Mouse (Mus musculus) liver, postnatal 0 days (tissue): ENCODE measurements around the gene Pdia6. TPM values are rescaled to one million over a fixed set of nuclear protein-coding genes. Genes with fewer than 3 reads are reported as not detected.

ENCODE experiments used
- ATAC-seq: fragments of 200-750 bp; cut with Nextera tagmentation; 2 replicates; pipeline ENCODE4 v1.8.0; 2017; ENCODE audit warnings: mild to moderate bottlenecking, moderate library complexity
- DNase-seq: peaks from one replicate; pipeline ENCODE4 v3.0.0-alpha.2; 2016
- H3K27ac ChIP-seq: fragments of 300-500 bp; sonication (generic); 2 replicates; pipeline ENCODE4 v1.5.1; 2014; ENCODE audit warnings: antibody characterized with exemption, moderate library complexity, mild to moderate bottlenecking, low read depth
- H3K27me3 ChIP-seq: fragments of 300-500 bp; sonication (generic); 2 replicates; pipeline ENCODE4 v1.6.1; 2014; ENCODE audit warnings: low read length, control low read depth, mixed read lengths; ENCODE audit not compliant: insufficient read depth
- H3K36me3 ChIP-seq: fragments of 300-500 bp; sonication (generic); replicated peaks from 2 replicates; pipeline ENCODE4 v1.6.1; 2014; ENCODE audit warnings: mild to moderate bottlenecking, control low read depth, low read length, moderate library complexity, mixed read lengths; ENCODE audit not compliant: insufficient read depth
- H3K4me1 ChIP-seq: fragments of 300-500 bp; sonication (generic); 2 replicates; pipeline ENCODE4 v1.6.1; 2014; ENCODE audit warnings: antibody characterized with exemption, mild to moderate bottlenecking, control low read depth; ENCODE audit not compliant: insufficient read depth
- H3K4me2 ChIP-seq: fragments of 300-500 bp; sonication (generic); 2 replicates; pipeline ENCODE4 v1.6.1; 2014; ENCODE audit warnings: low read depth, mild to moderate bottlenecking, low read length, moderate library complexity, mixed read lengths
- H3K4me3 ChIP-seq: fragments of 300-500 bp; sonication (generic); 2 replicates; pipeline ENCODE4 v1.5.1; 2014; ENCODE audit warnings: low read depth, low read length
- H3K9ac ChIP-seq: fragments of 300-500 bp; sonication (generic); replicated peaks from 2 replicates; pipeline ENCODE4 v1.6.1; 2014; ENCODE audit warnings: mild to moderate bottlenecking, moderate library complexity
- H3K9me3 ChIP-seq: fragments of 300-500 bp; sonication (generic); 2 replicates; pipeline ENCODE4 v1.6.1; 2016; ENCODE audit warnings: mild to moderate bottlenecking, control low read depth, low read length, mixed read lengths
- CTCF ChIP-seq: sonication (generic); IDR thresholded peaks from 2 replicates; pipeline ENCODE4 v1.5.1; 2016; ENCODE audit warnings: antibody characterized with exemption, low read depth
- EP300 ChIP-seq: IDR thresholded peaks from 2 replicates; pipeline ENCODE4 v1.6.1; 2016; ENCODE audit warnings: antibody characterized with exemption, low read depth, mild to moderate bottlenecking
- WGBS: fragments of 180-500 bp; shearing (Covaris S2); extraction: QIAGEN DNeasy Blood & Tissue Kit; methylation state at CpG from one replicate; pipeline ENCODE4 v1.1.7; 2014; ENCODE audit not compliant: insufficient replicate concordance; 5-methylcytosine and 5-hydroxymethylcytosine counted together
- polyA plus RNA-seq: library from polyadenylated mRNA; unstranded; fragments of >200 nt; fragmentation: Nextera tagmentation; extraction: Ambion mirVana; gene quantifications from 2 replicates; pipeline ENCODE4 v1.2.1, GENCODE M21; 2015

Pdia6 gene
- polyA plus RNA-seq, 1 experiment from 2014 or later: 133 TPM

- Histone ChIP-seq H3K27me3 (no peaks in the 10 kb centered on the region), H3K36me3 (no peaks in the 10 kb centered on the region), H3K4me2 (no peak overlapping the region), H3K9ac (no peak overlapping the region), H3K4me1 (no peaks in the 10 kb centered on the region), H3K27ac (no peak overlapping the region), H3K4me3 (no peak overlapping the region), H3K9me3 (no peaks in the 10 kb centered on the region)
- TF ChIP-seq EP300 (no peak), CTCF (no peak)
- WGBS: 79% methylated on average over 7 of the region's 7 CpGs
- ATAC-seq (no peak), DNase-seq (no peak)
These were observed 39.1 kb downstream of the Pdia6 start for GRCm38 (mm10) chr12:17305445-17305844.

DNA sequence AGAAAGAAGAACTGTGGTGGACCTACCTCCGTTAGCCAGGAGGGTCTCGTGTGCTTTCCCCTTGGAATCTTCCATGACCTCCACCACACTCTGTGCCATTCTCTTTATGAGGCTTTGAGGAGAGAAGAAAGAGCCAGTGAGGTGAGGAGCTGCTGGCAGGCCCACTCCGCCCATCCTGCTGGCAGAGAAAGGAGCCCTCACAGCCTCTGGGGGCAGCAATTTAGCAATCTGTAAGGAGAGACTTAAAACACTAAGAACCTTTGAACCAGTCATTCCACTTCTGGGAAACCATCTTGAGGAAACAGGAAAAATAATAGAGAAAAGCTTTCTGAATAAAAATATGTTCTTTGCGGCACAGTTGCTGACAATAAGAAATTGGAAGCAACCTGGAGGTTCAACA lies 41.9 kb downstream of the Pdia6 start:
- no peak overlapping the region for H3K4me3 ChIP-seq
- H3K4me1 ChIP-seq: no peaks in the 10 kb centered on the region
- ATAC-seq: no peak
- no peaks in the 10 kb centered on the region for H3K36me3 ChIP-seq
- 44% methylated on average over 4 of the region's 4 CpGs for WGBS
- no peak overlapping the region for H3K4me2 ChIP-seq
- no peak for DNase-seq
- H3K9me3 ChIP-seq: no peaks in the 10 kb centered on the region
- H3K9ac ChIP-seq: no peak overlapping the region
- H3K27ac ChIP-seq: no peak overlapping the region
- TF ChIP-seq CTCF: no peak
- TF ChIP-seq EP300: no peak
- no peaks in the 10 kb centered on the region for H3K27me3 ChIP-seq

DNA sequence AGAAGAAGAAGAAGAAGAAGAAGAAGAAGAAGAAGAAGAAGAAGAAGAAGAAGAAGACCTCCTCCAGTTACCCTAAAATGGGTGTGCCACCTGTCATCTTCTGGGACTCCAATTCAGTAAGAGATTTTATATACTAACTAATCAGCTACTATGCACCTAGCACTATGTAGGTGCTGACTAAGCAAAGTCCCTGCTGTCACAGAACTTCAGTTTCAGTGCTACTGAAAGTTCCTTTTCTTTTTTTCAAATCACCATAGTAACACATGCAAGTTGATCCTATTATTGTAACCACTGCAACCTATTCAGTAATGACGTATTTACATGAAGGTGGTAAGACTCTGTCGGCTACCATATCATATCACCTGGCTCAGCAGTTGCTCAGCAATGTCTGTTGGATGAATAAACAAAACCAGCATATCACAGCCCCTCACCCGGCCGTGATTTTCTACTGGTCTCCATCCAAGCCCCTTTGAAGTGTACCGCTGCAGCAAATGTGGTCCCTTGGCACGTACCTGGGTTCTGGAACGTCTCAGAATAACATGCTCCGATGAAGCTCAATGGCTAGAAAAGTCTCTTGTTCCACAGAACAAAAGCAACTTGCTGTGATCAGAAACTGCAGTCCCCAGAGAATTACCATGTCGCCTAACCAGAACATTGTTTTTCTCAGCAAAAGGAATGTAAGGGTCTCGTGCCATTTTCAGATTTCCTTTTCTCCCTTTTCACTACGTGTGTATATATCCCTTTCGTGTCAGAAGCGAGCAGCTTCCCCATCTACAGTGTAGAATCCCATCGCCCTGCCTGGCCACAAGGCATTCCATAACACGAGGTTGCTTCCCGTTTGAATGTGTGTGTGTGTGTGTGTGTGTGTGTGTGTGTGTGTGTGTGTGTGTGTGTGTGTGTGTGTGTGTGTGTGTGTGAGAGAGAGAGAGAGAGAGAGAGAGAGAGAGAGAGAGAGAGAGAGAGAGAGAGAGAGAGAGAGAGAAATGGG lies 44.8 kb downstream of the Pdia6 start:
- ATAC-seq (no peak), DNase-seq (no peak)
- Histone ChIP-seq H3K36me3 (no peaks in the 10 kb centered on the region), H3K4me1 (no peaks in the 10 kb centered on the region), H3K9me3 (no peaks in the 10 kb centered on the region), H3K27me3 (no peaks in the 10 kb centered on the region), H3K4me3 (no peak overlapping the region), H3K9ac (no peak overlapping the region), H3K27ac (no peak overlapping the region), H3K4me2 (no peak overlapping the region)
- 62% methylated on average over 16 of the region's 16 CpGs for WGBS
- TF ChIP-seq CTCF: no peak
- no peak for TF ChIP-seq EP300

DNA sequence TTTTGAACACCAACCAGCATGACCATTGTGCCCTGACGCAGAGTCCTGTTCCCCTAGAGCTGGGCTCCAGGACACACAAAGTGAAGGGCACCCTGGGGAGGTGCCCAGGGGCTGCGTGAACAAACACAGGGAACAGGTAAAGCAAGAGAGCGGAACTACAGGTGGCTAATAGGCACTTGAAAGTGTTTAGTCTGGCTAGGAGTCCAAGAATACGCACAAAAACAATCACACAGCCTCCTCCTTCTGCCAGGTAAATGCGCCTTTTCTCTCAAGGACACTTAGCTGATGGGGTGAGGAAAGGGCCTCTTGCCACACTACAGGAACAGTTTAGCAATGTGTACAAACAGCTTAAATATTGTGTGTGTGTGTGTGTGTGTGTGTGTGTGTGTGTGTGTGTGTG lies 49.8 kb downstream of the Pdia6 start:
- WGBS: 79% methylated on average over 5 of the region's 5 CpGs
- TF ChIP-seq CTCF (no peak), EP300 (no peak)

DNA sequence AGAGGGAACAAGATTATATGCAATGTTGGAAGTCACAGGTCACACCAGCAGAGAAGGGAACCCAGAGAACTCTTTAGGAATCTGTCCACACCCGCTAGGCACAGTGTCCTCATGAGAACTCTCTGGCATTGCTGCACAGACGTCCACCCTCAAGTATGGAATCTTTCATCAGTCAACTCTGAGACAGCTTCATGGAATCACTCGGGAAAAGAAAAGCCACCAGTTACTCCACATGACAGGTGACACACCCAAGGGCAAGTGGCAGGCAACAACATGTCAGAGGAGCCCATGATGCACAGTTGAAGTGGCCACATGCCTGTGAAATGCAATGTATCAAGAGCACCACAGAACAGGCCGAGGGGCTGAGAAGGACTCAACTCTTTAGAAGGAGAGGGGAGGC lies 51.6 kb downstream of the Pdia6 start:
- H3K9ac ChIP-seq: no peak overlapping the region
- H3K4me3 ChIP-seq: no peak overlapping the region
- ATAC-seq (no peak), DNase-seq (no peak)
- no peak overlapping the region for H3K27ac ChIP-seq
- 64% methylated on average over 4 of the region's 4 CpGs for WGBS
- H3K4me1 ChIP-seq: no peaks in the 10 kb centered on the region
- TF ChIP-seq EP300 (no peak), CTCF (no peak)
- peaks cover 3% of the 10 kb centered on the region; the same call in 1 of the 2 replicates for H3K27me3 ChIP-seq
- no peaks in the 10 kb centered on the region for H3K36me3 ChIP-seq
- H3K9me3 ChIP-seq: no peaks in the 10 kb centered on the region
- no peak overlapping the region for H3K4me2 ChIP-seq

More for the DNA sequence above, 49.8 kb downstream of the Pdia6 start:
- H3K27ac ChIP-seq: no peak overlapping the region
- ATAC-seq (no peak), DNase-seq (no peak)
- H3K9ac ChIP-seq: no peak overlapping the region
- no peak overlapping the region for H3K4me2 ChIP-seq
- no peaks in the 10 kb centered on the region for H3K27me3 ChIP-seq
- no peaks in the 10 kb centered on the region for H3K9me3 ChIP-seq
- H3K4me1 ChIP-seq: no peaks in the 10 kb centered on the region
- no peak overlapping the region for H3K4me3 ChIP-seq
- no peaks in the 10 kb centered on the region for H3K36me3 ChIP-seq

- Histone ChIP-seq H3K27me3 (peaks cover 8% of the 10 kb centered on the region), H3K4me2 (no peak overlapping the region), H3K9me3 (no peaks in the 10 kb centered on the region), H3K27ac (no peak overlapping the region), H3K4me1 (no peaks in the 10 kb centered on the region), H3K4me3 (no peak overlapping the region), H3K9ac (no peak overlapping the region), H3K36me3 (no peaks in the 10 kb centered on the region)
- no peak for TF ChIP-seq EP300
- TF ChIP-seq CTCF: no peak
- no peak for DNase-seq
- no peak for ATAC-seq
- WGBS: 83% methylated on average over 3 of the region's 3 CpGs
These were observed 52.1 kb downstream of the Pdia6 start for GRCm38 (mm10) chr12:17318453-17318852.
